Mouse (Mus musculus): Measurements from ENCODE around the gene Maml2. TPM values are rescaled to one million over a fixed set of nuclear protein-coding genes. Genes with fewer than 3 reads are reported as not detected.

The Maml2 gene
- polyA plus RNA-seq, 1 experiment from 2014 or later: 10.0 TPM

DNA sequence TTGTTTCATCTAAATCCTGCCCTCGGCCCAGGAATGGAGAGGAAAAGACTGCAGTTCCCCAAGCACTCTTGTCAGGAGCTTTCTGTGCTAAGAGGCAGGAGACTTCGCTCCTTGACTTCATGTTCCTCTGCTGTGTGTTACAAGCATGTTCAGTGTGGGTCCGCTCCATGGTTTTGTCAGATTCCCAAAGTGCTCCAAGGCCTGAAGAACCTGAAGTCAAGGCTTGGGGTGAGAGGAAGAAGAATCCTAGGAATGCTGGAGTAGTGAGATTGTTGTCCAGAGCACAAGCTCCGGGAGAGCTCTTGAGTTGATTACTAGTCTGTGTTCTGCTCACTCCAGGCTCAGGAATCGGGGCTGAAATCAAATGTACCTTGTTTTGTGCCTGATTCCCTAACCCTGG lies 17.6 kb downstream of the Maml2 start:
- no peak for TF ChIP-seq CTCF (IDR thresholded peaks at IDR 0.05; ENCODE audit: low read depth)
- no peak for ATAC-seq (replicated peaks; ENCODE audit: low FRiP score, low read depth)
- H3K36me3 ChIP-seq (ENCODE audit: insufficient read depth, low read length): no peaks in the 10 kb centered on the region
- H3K9ac ChIP-seq (ENCODE audit: low read depth, low read length): no peak overlapping the region
- no peaks in the 10 kb centered on the region for H3K27me3 ChIP-seq (ENCODE audit: insufficient read depth, low read length)
- peak overlapping the region; percentile 57; the same call in 1 of the 2 replicates for H3K27ac ChIP-seq
- H3K9me3 ChIP-seq (replicated peaks; ENCODE audit: low read length): no peaks in the 10 kb centered on the region
- peak; percentile 59 for DNase-seq (ENCODE audit: low spot score)
- no peak overlapping the region for H3K4me3 ChIP-seq (replicated peaks; ENCODE audit: low read depth, low read length)
- WGBS: 68% methylated on average over 5 of the region's 5 CpGs
- H3K4me2 ChIP-seq (ENCODE audit: low read length): no peak overlapping the region
- H3K4me1 ChIP-seq (replicated peaks; ENCODE audit: insufficient read depth, low read length): no peaks in the 10 kb centered on the region; the same call in 1 of the 2 replicates

DNA sequence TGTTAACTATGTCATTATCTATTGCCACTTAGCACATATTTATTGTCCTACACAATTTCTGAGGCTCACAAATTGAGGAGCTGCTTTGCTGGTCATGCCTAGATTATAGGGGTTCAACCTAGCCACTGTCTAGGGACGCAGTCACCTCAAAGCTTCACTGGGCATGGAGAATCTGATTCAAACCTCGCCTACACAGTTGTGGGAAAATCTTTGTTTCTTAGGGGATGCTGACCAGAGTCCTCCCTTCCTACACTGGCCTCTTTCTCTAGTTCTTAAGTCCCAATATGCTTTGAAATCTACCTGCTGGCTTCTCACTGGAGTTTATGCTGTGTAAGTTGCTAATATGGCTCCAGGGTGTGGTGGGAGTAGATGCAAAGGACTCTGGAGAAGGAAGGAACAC lies 21.8 kb downstream of the Maml2 start:
- H3K27me3 ChIP-seq (ENCODE audit: insufficient read depth, low read length): no peaks in the 10 kb centered on the region
- no peak overlapping the region for H3K4me3 ChIP-seq (replicated peaks; ENCODE audit: low read depth, low read length)
- ATAC-seq (replicated peaks; ENCODE audit: low FRiP score, low read depth) (no peak), DNase-seq (ENCODE audit: low spot score) (no peak)
- H3K9ac ChIP-seq (ENCODE audit: low read depth, low read length): no peak overlapping the region
- no peak overlapping the region for H3K27ac ChIP-seq
- H3K9me3 ChIP-seq (replicated peaks; ENCODE audit: low read length): no peaks in the 10 kb centered on the region
- no peak for TF ChIP-seq CTCF (IDR thresholded peaks at IDR 0.05; ENCODE audit: low read depth)
- peaks cover 13% of the 10 kb centered on the region; the same call in 1 of the 2 replicates for H3K4me1 ChIP-seq (replicated peaks; ENCODE audit: insufficient read depth, low read length)
- no peaks in the 10 kb centered on the region for H3K36me3 ChIP-seq (ENCODE audit: insufficient read depth, low read length)
- H3K4me2 ChIP-seq (ENCODE audit: low read length): no peak overlapping the region
- 87% methylated on average over 2 of the region's 2 CpGs for WGBS

DNA sequence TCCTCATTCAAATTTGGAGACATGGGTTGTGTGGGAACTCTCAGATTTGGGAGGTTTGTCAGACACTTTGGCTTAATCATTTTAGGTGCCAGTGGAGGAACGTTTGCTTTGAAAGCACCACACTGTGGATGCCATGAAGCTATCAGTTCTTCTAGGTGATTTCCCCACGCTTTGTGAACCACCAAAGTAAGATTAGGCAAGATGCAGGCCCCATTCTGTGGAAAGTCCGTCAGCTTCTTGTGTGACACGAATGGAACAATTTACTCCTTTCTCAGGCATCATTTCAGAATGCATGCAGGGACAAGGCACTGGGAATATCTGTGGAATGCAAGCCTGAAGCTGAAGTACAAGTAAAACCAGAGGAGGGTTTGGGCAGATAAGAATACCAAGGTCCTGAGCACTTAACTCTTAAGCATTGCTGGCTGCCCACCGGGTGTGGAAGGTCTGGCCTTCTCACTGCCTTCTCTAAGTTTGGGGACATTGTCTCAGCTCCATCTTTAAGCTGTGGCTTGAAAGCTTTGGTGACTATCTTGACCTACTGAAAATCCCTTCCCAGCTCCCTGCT lies 23.1 kb downstream of the Maml2 start:
- no peak for TF ChIP-seq CTCF (IDR thresholded peaks at IDR 0.05; ENCODE audit: low read depth)
- Histone ChIP-seq H3K4me1 (replicated peaks; ENCODE audit: insufficient read depth, low read length) (peaks cover 13% of the 10 kb centered on the region; the same call in 1 of the 2 replicates), H3K4me3 (replicated peaks; ENCODE audit: low read depth, low read length) (no peak overlapping the region), H3K27ac (no peak overlapping the region), H3K36me3 (ENCODE audit: insufficient read depth, low read length) (no peaks in the 10 kb centered on the region), H3K9ac (ENCODE audit: low read depth, low read length) (no peak overlapping the region), H3K4me2 (ENCODE audit: low read length) (no peak overlapping the region), H3K9me3 (replicated peaks; ENCODE audit: low read length) (no peaks in the 10 kb centered on the region), H3K27me3 (ENCODE audit: insufficient read depth, low read length) (no peaks in the 10 kb centered on the region)
- DNase-seq (ENCODE audit: low spot score): no peak
- WGBS: 86% methylated on average over 5 of the region's 5 CpGs
- no peak for ATAC-seq (replicated peaks; ENCODE audit: low FRiP score, low read depth)

DNA sequence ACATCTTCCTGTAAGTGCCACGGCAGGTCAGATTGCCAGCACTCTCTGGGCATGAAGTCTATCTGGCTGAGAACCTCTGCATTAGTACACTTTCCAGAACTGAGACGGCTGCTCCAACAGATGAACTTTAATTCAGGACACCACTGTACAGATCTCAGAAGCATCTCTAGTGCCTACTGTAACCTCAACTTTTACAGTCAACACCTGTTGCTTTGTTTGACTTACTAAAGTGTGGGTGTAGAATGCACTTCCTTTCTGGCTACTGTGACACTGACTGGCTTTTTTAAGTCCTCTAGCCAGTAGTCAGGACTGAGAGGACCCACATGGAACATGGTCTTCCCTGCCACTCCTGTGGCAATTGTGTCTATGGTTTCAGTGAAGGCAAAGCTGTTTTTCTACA lies 25.3 kb downstream of the Maml2 start:
- no peak overlapping the region for H3K9ac ChIP-seq (ENCODE audit: low read depth, low read length)
- WGBS: 52% methylated on average over 2 of the region's 2 CpGs
- no peak overlapping the region for H3K4me3 ChIP-seq (replicated peaks; ENCODE audit: low read depth, low read length)
- ATAC-seq (replicated peaks; ENCODE audit: low FRiP score, low read depth): no peak
- no peak for DNase-seq (ENCODE audit: low spot score)
- H3K36me3 ChIP-seq (ENCODE audit: insufficient read depth, low read length): no peaks in the 10 kb centered on the region
- no peak for TF ChIP-seq CTCF (IDR thresholded peaks at IDR 0.05; ENCODE audit: low read depth)
- peak overlapping the region; percentile 71 for H3K27ac ChIP-seq
- no peak overlapping the region for H3K4me2 ChIP-seq (ENCODE audit: low read length)
- no peaks in the 10 kb centered on the region for H3K9me3 ChIP-seq (replicated peaks; ENCODE audit: low read length)
- H3K27me3 ChIP-seq (ENCODE audit: insufficient read depth, low read length): no peaks in the 10 kb centered on the region
- peaks cover 13% of the 10 kb centered on the region; the same call in 1 of the 2 replicates for H3K4me1 ChIP-seq (replicated peaks; ENCODE audit: insufficient read depth, low read length)

DNA sequence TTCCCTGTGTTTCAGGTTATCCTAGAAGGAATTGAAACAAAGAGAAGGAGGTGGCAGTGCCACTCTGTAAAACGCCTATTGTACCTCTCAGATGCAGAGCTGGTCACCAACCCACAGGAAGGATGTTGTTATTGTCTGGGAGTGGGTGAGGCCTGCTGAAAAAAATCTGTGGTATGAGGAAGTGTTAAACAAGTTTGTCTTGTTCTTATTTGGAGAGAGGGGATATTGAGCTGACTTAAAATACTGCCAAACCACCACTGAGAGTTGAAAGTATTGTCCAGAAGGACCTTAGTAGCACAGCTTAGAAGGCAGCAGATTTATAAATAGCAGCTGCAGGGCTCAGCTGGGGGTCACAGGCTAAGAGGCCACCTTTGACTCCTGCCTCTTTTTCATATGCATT lies 25.9 kb downstream of the Maml2 start:
- Histone ChIP-seq H3K4me1 (replicated peaks; ENCODE audit: insufficient read depth, low read length) (peaks cover 13% of the 10 kb centered on the region; the same call in 1 of the 2 replicates), H3K36me3 (ENCODE audit: insufficient read depth, low read length) (no peaks in the 10 kb centered on the region), H3K27ac (peak overlapping the region; percentile 71), H3K27me3 (ENCODE audit: insufficient read depth, low read length) (no peaks in the 10 kb centered on the region), H3K9ac (ENCODE audit: low read depth, low read length) (no peak overlapping the region), H3K9me3 (replicated peaks; ENCODE audit: low read length) (no peaks in the 10 kb centered on the region), H3K4me2 (ENCODE audit: low read length) (no peak overlapping the region), H3K4me3 (replicated peaks; ENCODE audit: low read depth, low read length) (no peak overlapping the region)
- WGBS: 24% methylated on average over 1 of the region's 1 CpGs
- TF ChIP-seq CTCF (IDR thresholded peaks at IDR 0.05; ENCODE audit: low read depth): no peak
- DNase-seq (ENCODE audit: low spot score) (peak; percentile 79), ATAC-seq (replicated peaks; ENCODE audit: low FRiP score, low read depth) (no peak; the same call in 1 of the 2 replicates)

DNA sequence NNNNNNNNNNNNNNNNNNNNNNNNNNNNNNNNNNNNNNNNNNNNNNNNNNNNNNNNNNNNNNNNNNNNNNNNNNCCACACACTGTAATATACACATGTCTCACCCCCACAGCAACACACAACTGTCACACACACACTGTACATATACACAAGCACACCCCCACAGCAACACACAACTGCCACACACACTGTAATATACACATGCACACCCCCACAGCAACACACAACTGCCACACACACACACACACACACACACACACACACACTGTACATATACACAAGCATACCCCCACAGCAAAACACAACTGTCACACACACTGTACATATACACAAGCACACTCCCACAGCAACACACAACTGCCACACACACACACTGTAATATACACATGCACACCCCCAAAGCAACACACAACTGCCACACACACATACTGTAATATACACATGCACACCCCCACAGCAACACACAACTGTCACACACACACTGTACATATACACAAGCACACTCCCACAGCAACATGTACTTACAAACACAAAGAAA lies 116.5 kb downstream of the Maml2 start:
- H3K4me1 ChIP-seq (replicated peaks; ENCODE audit: insufficient read depth, low read length): no peaks in the 10 kb centered on the region
- no peak overlapping the region for H3K27ac ChIP-seq
- no peak for ATAC-seq (replicated peaks; ENCODE audit: low FRiP score, low read depth)
- no peak for DNase-seq (ENCODE audit: low spot score)
- no peaks in the 10 kb centered on the region for H3K27me3 ChIP-seq (ENCODE audit: insufficient read depth, low read length)
- H3K4me3 ChIP-seq (replicated peaks; ENCODE audit: low read depth, low read length): no peak overlapping the region
- H3K9me3 ChIP-seq (replicated peaks; ENCODE audit: low read length): no peaks in the 10 kb centered on the region
- H3K36me3 ChIP-seq (ENCODE audit: insufficient read depth, low read length): 0 out of 2 replicates have a peak, but pooled peaks cover 3% of the 10 kb centered on the region
- no peak overlapping the region for H3K4me2 ChIP-seq (ENCODE audit: low read length)
- TF ChIP-seq CTCF (IDR thresholded peaks at IDR 0.05; ENCODE audit: low read depth): no peak
- no peak overlapping the region for H3K9ac ChIP-seq (ENCODE audit: low read depth, low read length)
